Mouse (Mus musculus) urinary bladder, postnatal 25 days (tissue): ENCODE results near the gene Pcsk6.
"Not testable (repeated sequence)": the region's sequence is repeated elsewhere in the genome, so short reads cannot be mapped to it uniquely, and the experiment has no call there.

Experiments used
- DNase-seq: peaks from one replicate; pipeline ENCODE4 v3.0.0; 2022; ENCODE audit warnings: low spot score

The Pcsk6 gene

DNA sequence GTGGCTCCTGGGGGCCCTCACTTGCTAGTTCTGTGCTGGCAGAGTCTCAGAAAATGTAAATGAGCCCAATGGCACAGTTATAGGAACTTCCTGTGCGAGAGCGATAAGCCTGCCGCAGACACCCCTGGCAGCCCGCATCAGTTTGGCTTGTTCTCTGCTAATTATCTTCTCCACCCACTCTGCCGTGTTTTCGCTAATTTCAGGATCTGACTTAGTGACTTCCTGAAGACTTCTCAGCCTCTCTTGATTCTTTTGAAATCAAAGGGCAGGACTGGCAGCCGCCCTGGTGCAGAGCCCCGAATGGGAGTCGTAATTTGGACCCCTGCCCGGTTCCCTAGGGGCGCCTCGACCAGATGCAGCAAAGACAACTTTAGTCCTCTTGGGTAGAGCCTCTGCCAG lies 19.8 kb downstream of the Pcsk6 start:
- no peak for DNase-seq

GRCm38 (mm10) chr7:65884928-65885327 lies 23.4 kb downstream of the Pcsk6 start:
- no peak for DNase-seq

DNA sequence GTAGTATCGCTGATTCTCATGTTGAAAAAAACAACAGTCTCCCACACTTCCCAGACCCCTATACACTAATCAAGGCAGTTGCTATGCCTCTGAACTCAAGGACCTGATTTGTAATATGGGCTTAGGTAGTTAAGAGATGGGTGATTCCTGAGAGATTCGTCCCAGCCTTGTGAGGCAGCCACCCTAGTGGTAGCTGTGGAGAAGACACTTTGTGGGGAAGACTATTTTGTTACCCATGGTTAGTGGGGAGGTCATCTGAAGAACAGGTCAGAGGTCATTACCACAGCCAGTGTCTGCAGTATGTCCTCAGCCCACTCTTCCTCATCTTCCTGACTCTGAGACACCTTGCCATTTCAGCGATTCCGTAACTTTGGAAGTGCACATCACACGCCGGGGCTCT lies 24.3 kb downstream of the Pcsk6 start:
- DNase-seq, result no peak

DNA sequence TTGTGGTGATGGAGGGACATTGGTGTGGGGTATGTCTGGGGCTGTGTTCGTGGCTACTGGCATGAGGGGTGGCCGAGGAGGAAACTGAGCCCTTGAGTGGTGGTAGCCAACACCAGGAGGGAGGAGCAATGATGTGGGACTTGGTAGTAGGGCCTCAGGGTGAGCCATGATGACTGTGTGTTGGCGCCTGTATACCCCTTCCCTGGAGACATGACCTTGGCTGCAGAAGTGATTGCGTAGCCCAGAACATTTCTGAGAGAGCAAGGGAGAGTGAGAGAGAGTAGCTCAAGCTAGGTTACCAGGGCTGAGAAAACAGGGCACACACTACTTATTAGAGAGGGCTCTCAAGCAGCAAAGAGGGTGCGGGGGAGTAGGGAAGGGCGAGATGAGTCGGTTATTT lies 30.3 kb downstream of the Pcsk6 start:
- DNase-seq, result no peak

DNA sequence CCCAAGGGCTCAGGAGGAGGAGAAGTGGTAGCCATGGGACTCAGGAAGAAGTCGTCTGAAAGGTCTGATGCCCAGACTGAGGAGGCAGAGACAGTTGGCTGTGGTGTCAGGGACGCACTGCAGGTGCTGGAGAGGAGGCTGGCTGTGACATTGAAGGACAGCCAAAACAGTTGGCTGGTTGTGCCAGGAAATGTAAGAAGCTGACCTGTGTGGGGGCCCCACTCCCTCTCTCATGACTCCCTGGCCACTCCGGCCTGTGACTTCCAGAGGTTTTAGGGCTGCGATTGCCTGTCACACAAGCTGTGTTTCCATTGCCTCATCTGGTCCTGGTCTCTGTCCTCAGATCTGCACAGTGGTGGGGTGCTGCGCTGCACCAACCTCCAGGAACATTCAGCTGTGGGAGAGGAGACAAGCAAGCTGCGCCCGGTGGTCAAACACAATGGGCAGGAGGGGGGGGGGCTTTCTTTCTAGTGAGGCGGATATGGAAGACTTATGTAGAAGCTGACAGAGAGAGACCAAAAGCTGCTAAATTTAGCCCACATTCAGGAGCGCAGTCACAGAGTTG lies 30.8 kb downstream of the Pcsk6 start:
- no peak for DNase-seq

GRCm38 (mm10) chr7:65893546-65893945 lies 32.0 kb downstream of the Pcsk6 start:
- no peak for DNase-seq

- DNase-seq, result no peak
Observed at GRCm38 (mm10) chr7:65895262-65895661, 33.7 kb downstream of the Pcsk6 start.

DNA sequence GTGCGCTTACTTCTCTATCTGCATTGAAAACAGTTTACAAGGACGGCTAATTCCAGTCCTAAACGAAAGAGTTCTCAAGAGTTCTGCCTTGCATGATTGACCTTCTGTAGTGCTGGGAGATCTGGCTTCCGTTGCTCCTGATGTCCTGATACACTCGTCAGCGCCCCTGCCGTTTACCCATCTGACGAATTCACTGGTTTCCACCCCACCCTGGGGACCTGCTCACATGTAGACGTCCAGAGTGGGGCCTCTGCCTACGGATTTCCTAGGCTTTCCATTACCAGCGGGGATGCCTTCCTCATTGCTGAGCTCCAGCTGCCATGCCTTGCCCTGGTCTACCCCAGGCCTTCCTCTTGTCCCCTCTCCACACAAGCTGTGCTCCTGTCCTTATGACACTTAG lies 39.7 kb downstream of the Pcsk6 start:
- DNase-seq, result no peak

- no peak for DNase-seq
Observed at GRCm38 (mm10) chr7:65902471-65903180, 41.1 kb downstream of the Pcsk6 start.

DNA sequence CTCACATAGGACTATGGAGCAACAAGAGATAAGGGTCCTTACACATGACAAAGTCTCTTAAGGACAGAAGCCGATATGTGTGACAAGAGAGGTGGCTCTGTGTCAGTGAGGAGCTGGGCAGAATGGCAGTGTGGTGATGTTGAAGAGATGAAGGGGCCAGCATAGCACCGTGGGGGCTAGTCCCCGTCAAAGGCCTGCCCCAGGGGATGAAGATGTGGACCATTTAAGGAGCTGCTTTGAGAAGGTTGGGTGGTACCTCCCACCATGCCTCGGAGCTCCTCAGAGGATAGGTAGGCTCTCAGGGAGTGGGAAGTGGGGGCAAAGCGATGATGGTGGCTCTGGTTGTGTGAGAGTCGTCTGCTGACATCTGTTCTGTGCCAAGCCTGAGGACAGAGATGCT lies 41.9 kb downstream of the Pcsk6 start:
- DNase-seq, result no peak

- no peak for DNase-seq
Observed at GRCm38 (mm10) chr7:65906528-65907272, 45.2 kb downstream of the Pcsk6 start.

GRCm38 (mm10) chr7:65909343-65910127 lies 48.0 kb downstream of the Pcsk6 start:
- DNase-seq, result no peak

DNA sequence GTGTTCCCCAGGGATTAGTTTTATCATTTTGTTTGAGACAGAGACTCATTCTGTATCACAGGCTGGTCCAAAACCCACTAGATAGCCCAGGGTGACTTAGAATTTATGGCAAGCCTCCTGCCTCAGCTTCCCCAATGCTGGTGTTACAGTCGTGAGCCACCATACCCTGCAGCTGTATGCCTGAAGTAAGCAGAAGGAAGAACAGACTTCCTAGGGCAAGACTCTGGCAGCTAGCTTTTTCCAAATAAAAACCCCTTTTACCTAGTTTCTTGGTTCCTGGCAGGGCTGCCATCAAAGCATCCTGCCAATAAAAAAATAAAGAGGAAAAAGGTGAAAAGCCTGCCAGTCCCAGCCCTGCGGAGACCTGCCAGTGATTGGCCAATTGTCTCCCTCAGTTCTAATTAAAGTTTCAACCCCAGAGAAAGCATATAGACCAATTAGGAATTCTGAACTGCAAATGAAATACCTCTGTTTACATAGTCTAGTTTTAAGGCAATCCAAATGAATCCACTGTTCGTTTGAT lies 51.6 kb downstream of the Pcsk6 start:
- DNase-seq, result no peak

DNA sequence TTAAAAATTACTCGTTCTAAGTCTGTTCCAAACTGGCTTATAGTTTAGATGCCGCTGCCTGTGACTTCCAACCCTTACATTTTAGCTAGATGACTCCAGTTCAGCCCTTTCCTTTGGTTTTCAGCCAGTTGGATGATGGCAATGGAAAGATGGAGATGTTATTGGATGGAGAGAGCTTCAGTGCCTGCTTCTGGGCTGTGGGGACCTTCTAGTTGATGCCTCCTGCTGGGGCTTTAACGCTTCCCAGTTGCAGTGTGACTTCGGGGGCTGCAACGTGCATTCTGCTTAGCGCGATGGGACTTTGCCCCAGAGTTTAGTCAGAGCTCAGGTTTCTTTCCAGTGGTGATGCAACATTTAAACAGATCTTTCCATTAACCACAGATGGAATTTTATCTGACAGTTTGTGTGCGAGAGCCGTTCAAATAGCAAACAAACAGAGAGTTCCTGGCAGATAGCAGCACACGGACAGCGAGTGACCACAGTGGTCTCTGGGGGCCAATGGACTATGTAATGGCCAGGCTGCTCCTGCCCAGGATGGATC lies 53.3 kb downstream of the Pcsk6 start:
- no peak for DNase-seq

DNA sequence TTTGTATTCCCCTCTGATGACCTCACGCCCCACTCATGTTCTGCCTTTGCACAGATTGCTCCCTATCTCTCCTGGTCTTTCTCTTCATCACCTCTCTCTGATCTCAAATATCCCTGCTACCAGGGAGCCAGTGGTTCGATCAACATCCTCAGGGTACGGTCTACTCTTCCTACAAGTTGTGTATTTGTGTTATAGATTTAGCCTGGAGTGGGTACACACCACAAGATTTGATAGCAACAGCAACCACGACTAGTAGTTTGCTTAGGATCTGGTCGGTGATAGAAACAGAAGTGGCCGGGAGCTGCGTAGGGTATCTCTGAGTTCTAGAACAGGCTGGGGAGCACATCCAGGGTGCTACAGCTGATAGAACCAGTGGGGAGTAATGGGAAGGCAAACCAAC lies 54.3 kb downstream of the Pcsk6 start:
- DNase-seq, result no peak

DNA sequence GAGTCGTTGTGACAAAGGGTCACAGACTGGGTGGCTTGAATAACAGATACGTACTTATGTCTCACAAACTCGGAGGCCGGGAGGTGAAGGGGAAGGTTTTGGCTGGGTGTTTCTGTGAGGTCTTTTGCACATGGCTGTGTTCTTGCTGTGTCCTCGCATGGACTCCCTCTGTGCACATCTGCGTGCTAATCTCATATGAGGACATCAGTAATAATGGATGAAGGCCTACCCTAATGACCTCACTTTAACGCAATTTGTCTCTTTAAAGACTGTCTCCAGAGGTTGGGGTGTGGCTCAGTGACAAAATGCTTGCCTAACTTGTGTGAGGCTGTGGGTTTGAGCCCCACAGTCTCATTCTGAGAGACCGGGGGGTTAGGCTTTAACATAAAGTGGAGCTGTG lies 55.0 kb downstream of the Pcsk6 start:
- no peak for DNase-seq

GRCm38 (mm10) chr7:65918431-65918830 lies 56.9 kb downstream of the Pcsk6 start:
- no peak for DNase-seq

DNA sequence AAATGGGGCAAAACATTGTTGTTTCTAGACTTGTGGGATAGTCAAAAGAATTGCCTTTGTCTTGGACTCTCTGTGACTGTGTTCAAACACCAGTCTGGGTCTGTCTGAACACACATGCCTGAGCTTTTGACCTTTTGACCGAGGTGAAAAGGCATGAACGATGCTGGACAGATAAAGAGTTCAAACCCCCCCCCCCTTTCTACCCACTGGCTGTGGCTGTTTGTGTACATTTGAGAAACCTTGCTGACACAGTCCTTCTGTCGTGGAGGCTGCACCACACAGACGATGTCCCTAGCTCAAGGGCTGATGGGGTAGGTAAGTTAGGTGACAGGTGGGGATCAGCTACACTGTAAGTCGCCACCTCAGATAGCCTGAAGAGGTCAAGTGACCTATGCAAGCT lies 67.9 kb downstream of the Pcsk6 start:
- no peak for DNase-seq

DNA sequence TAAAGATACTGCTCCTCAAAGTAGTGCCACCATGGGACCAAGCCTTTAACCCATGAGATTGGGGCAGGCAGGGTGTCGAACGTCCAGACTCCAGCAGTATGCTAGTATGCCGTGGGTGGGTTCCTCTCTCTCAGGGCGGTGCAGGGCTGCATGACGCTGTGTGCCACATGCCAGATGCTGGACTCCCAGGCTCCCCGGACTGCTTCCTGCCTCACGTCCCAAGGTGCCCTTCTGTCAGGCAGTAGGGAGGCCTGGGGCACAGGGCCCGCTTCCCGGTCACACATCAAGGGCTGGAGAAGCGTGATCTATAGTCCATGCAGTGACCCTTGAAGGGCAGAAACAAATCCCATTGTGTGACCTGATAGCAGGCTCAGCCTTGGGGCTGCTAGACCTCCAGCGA lies 68.9 kb downstream of the Pcsk6 start:
- no peak for DNase-seq

GRCm38 (mm10) chr7:65934238-65934970 lies 72.9 kb downstream of the Pcsk6 start:
- DNase-seq, result not testable (repeated sequence)

- DNase-seq, result no peak
Observed at GRCm38 (mm10) chr7:65935211-65935610, 73.7 kb downstream of the Pcsk6 start.
